Mouse (Mus musculus) 3134 (cell line): Measurements from ENCODE around the gene Lrrc8a.

Experiments
- DNase-seq: peaks from one replicate; pipeline ENCODE4 v3.0.0-alpha.2; 2011; ENCODE audit warnings: low spot score; ENCODE audit not compliant: insufficient read length; ENCODE audit errors: extremely low read depth

Gene Lrrc8a

GRCm38 (mm10) chr2:30261064-30261736 is 23.7 kb downstream of the Lrrc8a start:
- DNase-seq, result no peak

DNA sequence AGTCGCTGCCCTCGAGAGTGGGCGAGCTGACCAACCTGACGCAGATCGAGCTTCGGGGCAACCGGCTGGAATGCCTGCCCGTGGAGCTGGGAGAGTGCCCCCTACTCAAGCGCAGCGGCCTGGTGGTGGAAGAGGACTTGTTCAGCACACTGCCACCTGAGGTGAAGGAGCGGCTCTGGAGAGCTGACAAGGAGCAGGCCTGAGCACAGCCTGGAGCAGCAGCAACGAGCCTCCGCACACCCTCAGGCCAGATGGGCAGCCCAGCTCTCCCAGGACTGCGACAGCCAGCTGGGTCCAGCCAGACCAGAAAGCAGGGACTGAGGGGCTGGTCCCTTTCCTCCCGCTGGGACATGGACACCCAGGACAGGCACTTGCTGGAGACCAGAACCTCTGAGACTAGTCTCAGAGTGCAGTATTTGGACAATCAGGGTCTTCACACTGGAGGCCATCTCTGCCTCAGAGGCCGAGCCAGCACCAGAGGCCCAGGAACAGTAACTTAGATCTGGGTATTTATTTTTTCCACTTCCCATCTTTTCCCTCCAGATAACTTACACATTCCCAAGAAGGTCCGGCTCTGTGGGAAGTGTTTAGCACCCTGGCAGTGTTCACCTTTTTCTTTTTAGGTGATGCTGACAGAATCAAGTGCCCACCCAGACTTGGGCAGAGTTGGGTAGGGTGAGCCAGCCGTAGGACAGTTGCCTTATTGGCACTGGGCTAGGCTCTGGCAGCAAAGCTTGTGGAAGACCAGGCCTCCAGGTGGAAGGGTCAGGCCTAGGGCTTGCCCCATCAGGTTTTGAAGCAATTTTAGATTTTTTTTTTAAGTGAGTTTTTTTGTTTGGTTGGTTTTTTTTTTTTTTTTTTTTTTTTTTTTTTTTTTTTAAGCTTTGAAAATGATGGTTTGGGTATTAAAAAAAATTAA is 24.7 kb downstream of the Lrrc8a start:
- no peak for DNase-seq

- no peak for DNase-seq
Measured at GRCm38 (mm10) chr2:30262840-30263441, 25.4 kb downstream of the Lrrc8a start.

DNA sequence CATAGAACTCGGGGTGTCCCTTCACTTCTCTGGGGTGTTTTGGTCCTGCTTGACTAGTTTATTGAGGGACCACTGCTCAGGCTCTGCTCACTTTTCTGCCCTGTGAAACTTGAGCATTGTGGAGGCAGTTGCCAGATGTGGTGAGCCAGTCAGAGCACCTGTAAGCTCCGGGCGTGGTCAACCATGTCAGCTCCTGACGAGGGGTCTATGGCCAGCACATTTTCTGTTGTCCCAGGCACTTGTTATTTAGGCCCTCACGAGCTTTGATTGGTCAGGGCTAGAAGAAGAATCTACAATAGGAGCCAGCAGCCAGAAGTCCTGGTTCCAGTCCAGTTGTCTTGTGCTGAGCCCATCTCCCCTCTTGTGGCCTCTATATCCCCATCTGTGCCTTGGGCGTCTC is 26.3 kb downstream of the Lrrc8a start:
- no peak for DNase-seq

DNA sequence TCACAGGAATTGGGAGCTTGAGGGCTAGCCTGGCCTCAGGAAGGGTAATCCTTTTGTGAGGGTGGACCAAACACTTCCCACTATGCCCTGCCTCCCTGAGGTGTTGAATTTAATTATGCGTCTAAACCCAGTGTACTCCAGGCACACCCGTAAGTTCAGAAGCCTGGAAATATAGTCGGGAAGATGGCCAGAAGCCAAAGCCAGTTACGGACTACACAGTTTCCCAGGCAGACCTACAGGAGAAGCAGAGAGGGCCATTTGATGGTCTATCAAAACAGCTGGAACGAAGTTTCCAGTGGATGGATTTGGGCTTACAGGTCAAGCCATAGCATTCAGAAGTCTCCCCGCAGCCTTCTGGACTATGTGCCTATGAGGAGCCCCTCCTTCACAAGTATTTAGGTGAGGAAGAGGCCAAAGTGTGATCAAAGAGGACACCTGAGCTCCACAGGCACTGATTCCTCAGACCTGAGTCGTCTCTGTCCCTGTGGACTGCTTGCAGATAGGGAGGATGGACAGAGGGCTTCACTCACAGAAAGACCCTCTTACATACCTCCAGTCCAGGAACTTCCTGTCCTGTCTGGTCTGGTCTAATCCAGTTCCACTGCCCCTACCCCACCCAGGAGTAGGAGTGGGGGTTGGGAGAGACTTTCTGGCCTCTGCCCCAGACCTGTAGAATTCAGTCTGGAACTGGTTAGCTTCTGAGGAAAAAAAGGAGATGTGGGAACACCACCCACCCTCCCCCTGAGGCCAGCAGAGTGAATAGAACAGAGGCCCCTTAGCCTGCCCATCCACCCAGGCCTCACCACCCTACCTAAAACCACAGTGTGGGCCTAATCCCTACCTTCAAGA is 27.4 kb downstream of the Lrrc8a start:
- no peak for DNase-seq

- peak; percentile 35 for DNase-seq
Measured at GRCm38 (mm10) chr2:30265767-30266253, 28.3 kb downstream of the Lrrc8a start, which contains the start of gene Phyhd1. Gene Phyhd1 (plus strand): TSS chr2:30266203.

- peak; percentile 58 for DNase-seq
Measured at GRCm38 (mm10) chr2:30266392-30266941, 29.0 kb downstream of the Lrrc8a start.

DNA sequence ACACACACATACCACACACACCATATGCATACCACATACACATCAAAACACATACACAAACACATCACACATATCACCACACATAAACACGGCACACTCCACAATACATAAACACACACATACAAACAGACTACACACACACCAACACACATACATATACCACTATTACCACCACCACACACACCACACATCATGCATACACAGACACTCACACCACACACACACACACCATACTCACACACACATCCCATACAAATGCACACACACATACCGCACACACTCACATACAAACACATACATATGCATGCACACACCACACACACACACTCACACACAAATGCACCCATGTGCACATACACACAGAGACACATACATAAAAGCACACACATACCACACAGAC is 30.0 kb downstream of the Lrrc8a start:
- DNase-seq, result no peak

DNA sequence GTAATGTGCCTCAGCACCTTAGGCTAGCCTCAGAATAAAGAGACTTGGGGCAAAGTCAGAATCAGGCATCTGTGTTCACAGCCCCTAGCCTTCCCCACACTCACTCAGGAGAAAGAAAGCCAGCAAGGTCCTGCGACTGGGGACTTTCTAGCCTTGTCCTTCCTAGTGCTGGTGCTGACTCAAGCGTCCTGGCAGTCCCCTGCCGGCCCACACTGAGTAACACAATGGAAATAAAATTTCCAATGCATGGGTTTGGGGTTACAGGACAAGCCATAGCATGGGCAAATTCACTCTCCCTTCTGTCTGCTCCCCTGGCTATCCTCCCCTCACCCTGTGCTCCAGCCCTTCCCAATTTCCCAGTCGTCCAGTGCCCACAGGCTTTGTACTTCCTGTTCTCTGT is 30.9 kb downstream of the Lrrc8a start:
- no peak for DNase-seq

DNA sequence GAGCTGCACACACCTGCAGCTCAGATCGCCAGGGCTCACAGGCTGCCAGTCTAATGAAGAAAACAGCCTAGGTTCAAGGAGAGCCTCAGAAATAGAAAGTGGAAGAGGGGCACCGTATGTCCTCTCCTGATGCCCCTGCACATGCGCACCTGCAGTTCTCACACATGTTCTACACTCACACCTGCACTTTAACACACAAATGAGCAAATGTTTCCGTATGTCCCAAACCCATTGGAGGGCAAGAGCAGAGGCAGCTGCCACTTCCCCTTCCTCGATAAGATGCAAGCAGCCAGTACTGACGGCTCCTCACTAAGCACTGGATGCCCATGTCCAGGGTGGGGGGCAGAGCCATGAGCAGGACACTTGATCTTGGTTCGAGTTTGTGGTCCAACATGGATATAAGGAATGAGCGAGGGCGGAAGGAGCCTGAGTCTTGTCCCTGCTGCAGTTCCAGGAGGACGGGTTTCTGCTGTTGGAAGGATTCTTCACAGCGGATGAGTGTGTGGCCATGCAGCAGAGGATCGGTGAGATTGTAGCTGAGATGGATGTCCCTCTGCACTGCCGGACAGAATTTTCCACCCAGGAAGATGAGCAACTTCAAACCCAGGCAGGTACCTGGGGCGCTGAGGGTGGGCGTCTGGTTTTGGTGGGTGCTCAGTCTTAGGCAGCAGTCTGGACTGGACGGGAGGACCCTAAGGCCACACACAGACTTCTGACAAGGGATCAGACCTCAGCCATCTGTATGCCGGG is 31.9 kb downstream of the Lrrc8a start:
- no peak for DNase-seq

DNA sequence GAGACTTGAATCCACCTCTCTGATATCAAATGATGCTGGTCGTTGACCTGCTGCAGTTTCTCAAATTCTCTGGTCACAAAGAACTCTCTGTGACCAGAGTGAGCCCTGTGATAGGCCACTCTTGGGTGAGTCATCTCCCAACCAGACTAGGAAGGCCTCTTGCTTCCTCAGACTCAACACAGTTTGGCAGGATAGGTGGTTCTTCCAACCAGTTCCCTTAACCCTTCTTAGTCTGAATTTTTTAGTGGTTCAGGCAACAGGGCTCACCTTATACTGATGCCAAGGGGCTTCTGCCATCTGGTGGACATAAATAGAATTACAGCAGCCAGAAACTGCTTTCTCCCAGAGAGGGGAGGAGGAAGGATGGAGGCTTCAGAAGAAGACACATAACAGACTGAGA is 32.6 kb downstream of the Lrrc8a start:
- DNase-seq, result peak; percentile 72

DNA sequence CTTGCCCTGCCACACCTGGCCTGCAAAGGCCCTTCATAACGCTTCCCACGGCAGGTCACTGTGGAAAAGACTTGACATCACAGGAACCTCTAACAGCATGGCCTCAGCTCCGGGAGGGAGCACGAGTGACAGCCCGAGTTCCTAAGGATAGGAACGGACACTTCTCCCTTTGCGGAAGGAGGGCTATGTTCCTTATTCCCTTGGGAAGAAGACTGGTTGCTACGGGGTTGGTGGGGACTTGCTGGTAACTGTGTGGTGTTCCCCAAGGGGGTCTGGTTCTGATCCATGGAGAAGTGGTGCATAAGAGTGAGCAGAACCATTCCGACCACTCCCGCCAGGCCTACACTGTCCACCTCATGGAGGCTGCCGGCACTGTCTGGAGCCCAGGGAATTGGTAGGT is 43.2 kb downstream of the Lrrc8a start, which contains the start of gene Gm28038:
Gene Gm28038, plus strand, starts transcription at position 301 of the 400 bp plus-strand sequence.
- DNase-seq, result no peak

GRCm38 (mm10) chr2:30281651-30282050 is 44.1 kb downstream of the Lrrc8a start:
- DNase-seq, result no peak

- DNase-seq, result no peak
Measured at GRCm38 (mm10) chr2:30283193-30283592, 45.7 kb downstream of the Lrrc8a start.

GRCm38 (mm10) chr2:30285004-30285403 is 47.5 kb downstream of the Lrrc8a start:
- no peak for DNase-seq

- no peak for DNase-seq
Measured at GRCm38 (mm10) chr2:30285416-30286181, 48.1 kb downstream of the Lrrc8a start.

DNA sequence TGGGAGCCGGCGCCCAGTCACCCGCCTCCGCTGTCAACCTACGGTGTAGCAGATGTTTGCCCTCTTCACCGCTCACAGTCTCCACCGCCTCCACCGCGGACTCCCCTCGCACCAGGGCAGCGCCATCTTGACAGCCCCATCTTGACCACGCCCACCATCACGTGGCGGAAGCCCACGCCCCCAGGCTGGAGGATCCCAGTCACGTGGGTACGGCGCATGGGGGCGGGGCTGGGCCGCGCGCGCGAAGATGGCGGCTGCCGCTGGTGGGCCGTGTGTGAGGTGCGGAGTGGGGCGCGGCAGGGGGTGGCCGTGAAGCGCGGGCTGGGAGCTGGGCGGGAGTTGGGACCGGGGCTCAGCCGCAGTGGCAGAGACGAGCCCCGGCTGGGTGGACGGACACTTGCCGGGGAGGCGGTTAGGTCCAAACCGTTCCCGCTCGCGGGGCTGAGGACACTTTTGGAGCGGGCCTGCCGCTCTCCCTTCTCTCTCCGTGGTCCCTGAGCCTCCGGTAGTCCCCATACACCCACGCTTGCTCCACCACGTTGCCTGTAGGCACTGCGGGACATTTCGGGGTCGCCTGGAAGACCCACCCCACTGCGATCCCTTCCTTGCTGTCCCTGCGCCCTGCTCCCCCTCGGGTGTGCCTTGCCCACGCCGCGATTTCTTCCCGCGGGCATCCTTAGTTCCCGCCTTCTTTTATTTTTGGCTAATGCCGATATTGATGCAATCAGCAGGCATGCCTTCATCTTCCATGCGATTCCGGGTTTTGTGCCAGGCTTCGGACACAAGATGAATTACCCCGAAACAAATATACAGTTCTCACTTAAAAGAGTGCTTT is 48.9 kb downstream of the Lrrc8a start, which contains the start of the genes Dolk and Nup188:
Gene Dolk, minus strand, starts transcription at position 143 of the 835 bp plus-strand sequence.
Gene Nup188, plus strand, starts transcription at position 206 of the 835 bp plus-strand sequence.
- DNase-seq, result peak; percentile 86

GRCm38 (mm10) chr2:30287027-30287373 is 49.5 kb downstream of the Lrrc8a start:
- DNase-seq, result peak; percentile 23
